Comparison of ENCODE assay signal across 8 mouse cellular contexts in genomic region chr2:121141216-121142035, GRCm38 (mm10). TPM values are rescaled to one million over a fixed set of nuclear protein-coding genes. Genes with fewer than 3 reads are reported as not detected.
DNase-seq lines count a peak whose midpoint lies in the region; ATAC-seq and TF ChIP-seq lines count a peak whose summit lies in the region.

No protein-coding gene starts in this region.

- no peaks in the 10 kb centered on the region for H3K9me3 ChIP-seq in erythroblast, embryonic 14.5 days (ENCODE audit: control insufficient read depth, low read length)
- H3K9me3 ChIP-seq in CH12.LX (replicated peaks; ENCODE audit: low read length), result no peaks in the 10 kb centered on the region
- no peaks in the 10 kb centered on the region for H3K9me3 ChIP-seq in forebrain, embryonic 16.5 days (ENCODE audit: control insufficient read depth, low read length)
- H3K9me3 ChIP-seq in liver, embryonic 14.5 days (ENCODE audit: control insufficient read depth, low read length), result no peaks in the 10 kb centered on the region

- 62% methylated on average over 16 of the region's 16 CpGs for WGBS in forebrain, embryonic 16.5 days
- 64% methylated on average over 16 of the region's 16 CpGs for WGBS in liver, embryonic 14.5 days (ENCODE audit: insufficient replicate concordance)

- peak overlapping the region; percentile 90 for H3K4me2 ChIP-seq in CH12.LX (ENCODE audit: insufficient read depth, low read depth, poor library complexity, severe bottlenecking)
- peak overlapping the region; percentile 73 for H3K4me2 ChIP-seq in forebrain, embryonic 16.5 days (ENCODE audit: low read length)
- peak overlapping the region; percentile 98 for H3K4me2 ChIP-seq in liver, embryonic 14.5 days (ENCODE audit: low read depth)

- H3K79me2 ChIP-seq in CH12.LX (replicated peaks; ENCODE audit: control insufficient read depth, extremely low read depth, insufficient read depth, poor library complexity, severe bottlenecking), result peaks cover 33% of the 10 kb centered on the region

- peak overlapping the region; percentile 66 for H3K4me3 ChIP-seq in erythroblast, embryonic 14.5 days (replicated peaks)
- peak overlapping the region; percentile 61 to 80 (median 68) for H3K4me3 ChIP-seq in CH12.LX (replicated peaks in 1 of 3; ENCODE audit: low read depth in 2 of 3, low read length in 2 of 3, poor library complexity in 1 of 3)
- H3K4me3 ChIP-seq in forebrain, embryonic 16.5 days (replicated peaks; ENCODE audit: low read length), result peak overlapping the region; percentile 83
- peak overlapping the region; percentile 77 to 89 for H3K4me3 ChIP-seq in liver, embryonic 14.5 days (ENCODE audit: insufficient read depth in 1 of 2, low read depth in 2 of 2, low read length in 2 of 2)

- TF ChIP-seq EP300 in CH12.LX (IDR thresholded peaks at IDR 0.05; ENCODE audit: low read length), result no peak
- no peak for TF ChIP-seq EP300 in liver, embryonic 14.5 days (IDR thresholded peaks at IDR 0.05; ENCODE audit: low read depth)

- dilution Hi-C loops in CH12.LX (cut with MboI; ENCODE audit: extremely low pct_ligation_motif_present, extremely low pct_unique_long_range_greater_than_20kb, low sequenced_read_pairs), result no loop called here

- peak overlapping the region; percentile 88 for H3K9ac ChIP-seq in CH12.LX (ENCODE audit: insufficient read depth, low read depth)
- H3K9ac ChIP-seq in forebrain, embryonic 16.5 days (replicated peaks; ENCODE audit: low read depth, low read length), result peak overlapping the region; percentile 90
- peak overlapping the region; percentile 90 for H3K9ac ChIP-seq in liver, embryonic 14.5 days (replicated peaks)

- peaks cover 40% of the 10 kb centered on the region for H3K4me1 ChIP-seq in erythroblast, embryonic 14.5 days (ENCODE audit: control insufficient read depth)
- peaks cover 4 to 36% of the 10 kb centered on the region in 2 experiments; a peak in 3 of 4 replicates for H3K4me1 ChIP-seq in CH12.LX (ENCODE audit: control insufficient read depth in 1 of 2, insufficient read depth in 2 of 2)
- H3K4me1 ChIP-seq in forebrain, embryonic 16.5 days (replicated peaks; ENCODE audit: control insufficient read depth, insufficient read depth, low read length), result peaks cover 29% of the 10 kb centered on the region
- H3K4me1 ChIP-seq in liver, embryonic 14.5 days (replicated peaks; ENCODE audit: control insufficient read depth in 2 of 2, insufficient read depth in 2 of 2, low read length in 1 of 2), result peaks cover 15 to 20% of the 10 kb centered on the region in 2 experiments

- no peak for TF ChIP-seq POLR2A in CH12.LX (IDR thresholded peaks at IDR 0.05; ENCODE audit: low read depth, low read length)

- H3K27me3 ChIP-seq in erythroblast, embryonic 14.5 days (ENCODE audit: control insufficient read depth), result no peaks in the 10 kb centered on the region
- no peaks in the 10 kb centered on the region for H3K27me3 ChIP-seq in CH12.LX (replicated peaks)
- H3K27me3 ChIP-seq in forebrain, embryonic 16.5 days (replicated peaks; ENCODE audit: control insufficient read depth, insufficient read depth, low read length), result no peaks in the 10 kb centered on the region
- H3K27me3 ChIP-seq in liver, embryonic 14.5 days (ENCODE audit: control insufficient read depth, insufficient read depth, low read length), result no peaks in the 10 kb centered on the region

- H3K27ac ChIP-seq in CH12.LX (ENCODE audit: insufficient read depth, low read depth), result no peak overlapping the region
- H3K27ac ChIP-seq in forebrain, embryonic 16.5 days (ENCODE audit: low read length), result peak overlapping the region; percentile 99
- H3K27ac ChIP-seq in liver, embryonic 14.5 days, result peak overlapping the region; percentile 52

- H3K36me3 ChIP-seq in erythroblast, embryonic 14.5 days (ENCODE audit: control insufficient read depth), result peaks cover 53% of the 10 kb centered on the region
- peaks cover 24 to 52% of the 10 kb centered on the region in 2 experiments for H3K36me3 ChIP-seq in CH12.LX (replicated peaks in 1 of 2; ENCODE audit: control insufficient read depth in 1 of 2, insufficient read depth in 1 of 2, low read length in 1 of 2)
- peaks cover 3% of the 10 kb centered on the region; the same call in 1 of the 2 replicates for H3K36me3 ChIP-seq in forebrain, embryonic 16.5 days (ENCODE audit: control insufficient read depth, insufficient read depth)
- H3K36me3 ChIP-seq in liver, embryonic 14.5 days (replicated peaks; ENCODE audit: control insufficient read depth, insufficient read depth, low read depth), result peaks cover 8% of the 10 kb centered on the region; the same call in 1 of the 2 replicates

- TF ChIP-seq RAD21 in CH12.LX (IDR thresholded peaks at IDR 0.05; ENCODE audit: low read depth, low read length), result no peak

- no peak for TF ChIP-seq CTCF in CH12.LX (conservative IDR thresholded peaks at IDR 0.05 in 1 of 2, IDR thresholded peaks at IDR 0.05 in 1 of 2; ENCODE audit: low read depth in 2 of 2, low read length in 2 of 2)
- TF ChIP-seq CTCF in liver, embryonic 14.5 days (IDR thresholded peaks at IDR 0.05; ENCODE audit: low read depth), result no peak

- ATAC-seq in erythroblast, adult 5-6 weeks (replicated peaks; ENCODE audit: low FRiP score, poor library complexity, severe bottlenecking), result no peak
- ATAC-seq in forebrain, embryonic 16.5 days, result no peak
- ATAC-seq in liver, embryonic 14.5 days (ENCODE audit: insufficient read depth), result no peak

- DNase-seq in CH12.LX (ENCODE audit: extremely low read depth), result peak; percentile 4
- no peak for DNase-seq in liver, embryonic 14.5 days (ENCODE audit: low read depth in 3 of 3, low spot score in 3 of 3)
- DNase-seq in spleen, postnatal 36 days (ENCODE audit: low spot score in 2 of 2), result no peak
- DNase-seq in right cerebral cortex, postnatal 36 days (ENCODE audit: low spot score in 2 of 2), result no peak
- DNase-seq in kidney, adult 18-20 months, result no peak

- in situ Hi-C loops in CH12.LX (cut with MboI; ENCODE audit: low pct_ligation_motif_present, low pct_unique_long_range_greater_than_20kb, low sequenced_read_pairs), result no loop called here

TF ChIP-seq in CH12.LX, 34 proteins besides CTCF, POLR2A, EP300 and RAD21 (continues in another document):
- no peak for TF ChIP-seq PAX5 (IDR thresholded peaks at IDR 0.05; ENCODE audit: low read length)
- TF ChIP-seq TBP (conservative IDR thresholded peaks at IDR 0.05; ENCODE audit: low read depth, low read length), result 0 out of 2 replicates have a peak, but pooled peaks have one; percentile 31

RNA-seq across cellular contexts. Expression of gene Lcmt2, which starts 1.0 kb away (rescaled TPM):
- 0.27 and 0.32 TPM in 2 replicates for polyA plus RNA-seq in erythroblast, embryonic 14.5 days (2012)
- 1.7 and 2.5 TPM in 2 replicates for total RNA-seq in erythroblast, adult 5-6 weeks (2015; ENCODE audit: low replicate concordance)
- total RNA-seq in erythroblast, adult 5-6 weeks (2017; ENCODE audit: low replicate concordance), result 2.0 and 4.0 TPM in 2 replicates
- 9.3 and 10.6 TPM in 2 replicates for total RNA-seq in CH12.LX (2012; rRNA removed)
- 5.7 and 6.4 TPM in 2 replicates for total RNA-seq in CH12.LX (2014; rRNA removed)
- polyA plus RNA-seq in CH12.LX (2012; ENCODE audit: insufficient read length, low read depth), result 11.7 and 12.3 TPM in 2 replicates
- polyA plus RNA-seq in forebrain, embryonic 16.5 days (2015; fragmentation: Nextera tagmentation; extraction: Ambion mirVana), result 23.5 and 23.9 TPM in 2 replicates
- 3.6 and 4.1 TPM in 2 replicates for polyA plus RNA-seq in liver, embryonic 14.5 days (2012; rRNA removed)
- polyA plus RNA-seq in liver, embryonic 14.5 days (2014; fragmentation: Nextera tagmentation; extraction: Ambion mirVana), result 8.4 and 8.9 TPM in 2 replicates

RNA-seq across cellular contexts. Expression of gene Adal, which starts 1.2 kb away (rescaled TPM):
- 0.20 and 0.50 TPM in 2 replicates for polyA plus RNA-seq in erythroblast, embryonic 14.5 days (2012)
- total RNA-seq in erythroblast, adult 5-6 weeks (2015; ENCODE audit: low replicate concordance), result 1.2 and 3.3 TPM in 2 replicates
- 4.6 and 7.8 TPM in 2 replicates for total RNA-seq in erythroblast, adult 5-6 weeks (2017; ENCODE audit: low replicate concordance)
- total RNA-seq in CH12.LX (2012; rRNA removed), result 7.3 and 8.1 TPM in 2 replicates
- total RNA-seq in CH12.LX (2014; rRNA removed), result 12.5 and 12.8 TPM in 2 replicates
- polyA plus RNA-seq in CH12.LX (2012; ENCODE audit: insufficient read length, low read depth), result 10.0 and 10.4 TPM in 2 replicates
- 36.1 and 37.1 TPM in 2 replicates for polyA plus RNA-seq in forebrain, embryonic 16.5 days (2015; fragmentation: Nextera tagmentation; extraction: Ambion mirVana)
- 3.7 and 5.6 TPM in 2 replicates for polyA plus RNA-seq in liver, embryonic 14.5 days (2012; rRNA removed)
- polyA plus RNA-seq in liver, embryonic 14.5 days (2014; fragmentation: Nextera tagmentation; extraction: Ambion mirVana), result 7.5 and 9.0 TPM in 2 replicates

RNA-seq across cellular contexts. Expression of gene Tubgcp4, which starts 29.0 kb away (rescaled TPM):
- 1.1 and 1.3 TPM in 2 replicates for polyA plus RNA-seq in erythroblast, embryonic 14.5 days (2012)
- total RNA-seq in erythroblast, adult 5-6 weeks (2015; ENCODE audit: low replicate concordance), result 16.3 and 22.2 TPM in 2 replicates
- 11.7 and 19.1 TPM in 2 replicates for total RNA-seq in erythroblast, adult 5-6 weeks (2017; ENCODE audit: low replicate concordance)
- total RNA-seq in CH12.LX (2012; rRNA removed) (27.8 and 29.1 TPM in 2 replicates), CH12.LX (2014; rRNA removed) (31.0 and 35.1 TPM in 2 replicates)
- 32.5 and 34.1 TPM in 2 replicates for polyA plus RNA-seq in CH12.LX (2012; ENCODE audit: insufficient read length, low read depth)
- 58.9 and 73.8 TPM in 2 replicates for polyA plus RNA-seq in forebrain, embryonic 16.5 days (2015; fragmentation: Nextera tagmentation; extraction: Ambion mirVana)
- 13.0 and 15.0 TPM in 2 replicates for polyA plus RNA-seq in liver, embryonic 14.5 days (2012; rRNA removed)
- 20.3 and 21.3 TPM in 2 replicates for polyA plus RNA-seq in liver, embryonic 14.5 days (2014; fragmentation: Nextera tagmentation; extraction: Ambion mirVana)

RNA-seq across cellular contexts. Expression of gene Zscan29, which starts 29.5 kb away (rescaled TPM):
- polyA plus RNA-seq in erythroblast, embryonic 14.5 days (2012), result 0.47 and 0.48 TPM in 2 replicates
- total RNA-seq in erythroblast, adult 5-6 weeks (2015; ENCODE audit: low replicate concordance), result 8.8 and 13.3 TPM in 2 replicates
- total RNA-seq in erythroblast, adult 5-6 weeks (2017; ENCODE audit: low replicate concordance), result 11.3 and 12.9 TPM in 2 replicates
- total RNA-seq in CH12.LX (2012; rRNA removed), result 6.8 and 7.4 TPM in 2 replicates
- total RNA-seq in CH12.LX (2014; rRNA removed), result 4.9 and 5.4 TPM in 2 replicates
- 7.0 and 7.3 TPM in 2 replicates for polyA plus RNA-seq in CH12.LX (2012; ENCODE audit: insufficient read length, low read depth)
- polyA plus RNA-seq in forebrain, embryonic 16.5 days (2015; fragmentation: Nextera tagmentation; extraction: Ambion mirVana), result 9.3 and 11.5 TPM in 2 replicates
- polyA plus RNA-seq in liver, embryonic 14.5 days (2012; rRNA removed), result 1.5 and 2.0 TPM in 2 replicates
- polyA plus RNA-seq in liver, embryonic 14.5 days (2014; fragmentation: Nextera tagmentation; extraction: Ambion mirVana), result 2.8 and 3.1 TPM in 2 replicates

RNA-seq across cellular contexts. Expression of gene Tgm7, which starts 31.8 kb away (rescaled TPM):
- not detected in 2 replicates for polyA plus RNA-seq in erythroblast, embryonic 14.5 days (2012)
- total RNA-seq in erythroblast, adult 5-6 weeks (2015; ENCODE audit: low replicate concordance), result not detected in 2 replicates
- not detected in 2 replicates for total RNA-seq in erythroblast, adult 5-6 weeks (2017; ENCODE audit: low replicate concordance)
- total RNA-seq in CH12.LX (2012; rRNA removed) (not detected in 2 replicates), CH12.LX (2014; rRNA removed) (not detected in 2 replicates)
- polyA plus RNA-seq in CH12.LX (2012; ENCODE audit: insufficient read length, low read depth), result not detected in 2 replicates
- not detected in 2 replicates for polyA plus RNA-seq in forebrain, embryonic 16.5 days (2015; fragmentation: Nextera tagmentation; extraction: Ambion mirVana)
- polyA plus RNA-seq in liver, embryonic 14.5 days (2012; rRNA removed), result 0.02 TPM in 1 of 2 replicates, not detected in the other
- polyA plus RNA-seq in liver, embryonic 14.5 days (2014; fragmentation: Nextera tagmentation; extraction: Ambion mirVana), result not detected in 2 replicates
